Mouse (Mus musculus) megakaryocyte, embryonic 14.5 days (primary cell): ENCODE data around the gene Tspan17.

Source experiments
- FLI1 ChIP-seq: IDR thresholded peaks from 2 replicates; pipeline ENCODE4 v1.6.1; 2012; ENCODE audit warnings: low read length, inconsistent platforms, mixed read lengths
- GATA1 ChIP-seq: IDR thresholded peaks from 3 replicates; pipeline ENCODE4 v1.6.1; 2012; ENCODE audit warnings: mixed read lengths, low read length, inconsistent platforms, borderline replicate concordance

DNA sequence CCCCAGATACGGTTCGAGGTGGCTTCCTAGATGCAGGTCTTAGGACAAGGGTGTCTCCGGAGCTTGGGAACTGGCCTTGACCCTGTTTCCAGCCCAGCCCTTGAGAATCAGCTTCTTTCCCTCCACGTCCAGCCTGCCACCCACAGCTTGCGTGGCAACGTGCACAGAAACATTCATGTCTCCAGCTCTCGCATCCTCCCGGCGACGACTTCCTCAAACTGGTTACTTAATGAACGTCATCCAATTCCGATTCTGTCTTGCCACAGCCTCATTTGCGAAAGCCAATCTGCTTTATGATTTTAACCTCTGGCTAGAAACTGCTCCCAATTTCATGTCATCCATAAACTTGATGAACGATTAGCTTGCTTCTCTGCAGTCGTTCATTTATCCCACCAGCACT is 49.4 kb downstream of the Tspan17 start:
- TF ChIP-seq GATA1 (no peak), FLI1 (no peak)
